ENCODE assay signal across 8 mouse cellular contexts in genomic region chr1:156672720-156673475, GRCm38 (mm10). TPM values are rescaled to one million over a fixed set of nuclear protein-coding genes. Genes with fewer than 3 reads are reported as not detected.
DNase-seq lines count a peak whose midpoint lies in the region; ATAC-seq and TF ChIP-seq lines count a peak whose summit lies in the region.

No protein-coding gene starts in this region.

- no peak overlapping the region for H3K27ac ChIP-seq in embryonic facial prominence, embryonic 14.5 days (replicated peaks; ENCODE audit: low read depth, low read length)
- H3K27ac ChIP-seq in intestine, postnatal 0 days (ENCODE audit: low read depth, low read length), result peak overlapping the region; percentile 66; the same call in 1 of the 2 replicates
- H3K27ac ChIP-seq in midbrain, embryonic 15.5 days, result no peak overlapping the region

- TF ChIP-seq POLR2A in lung, adult 2 months (IDR thresholded peaks at IDR 0.05; ENCODE audit: borderline replicate concordance, extremely low read depth, low read depth, low read length), result no peak

- H3K36me3 ChIP-seq in embryonic facial prominence, embryonic 14.5 days (ENCODE audit: control insufficient read depth, insufficient read depth, low read length), result no peaks in the 10 kb centered on the region
- H3K36me3 ChIP-seq in intestine, postnatal 0 days (ENCODE audit: control insufficient read depth, insufficient read depth), result no peaks in the 10 kb centered on the region; the same call in 1 of the 2 replicates
- no peaks in the 10 kb centered on the region for H3K36me3 ChIP-seq in midbrain, embryonic 15.5 days (replicated peaks)

- H3K27me3 ChIP-seq in embryonic facial prominence, embryonic 14.5 days (replicated peaks; ENCODE audit: control insufficient read depth, insufficient read depth, low read length), result 0 out of 2 replicates have a peak, but pooled peaks cover 4% of the 10 kb centered on the region
- no peaks in the 10 kb centered on the region for H3K27me3 ChIP-seq in intestine, postnatal 0 days (replicated peaks; ENCODE audit: control insufficient read depth, insufficient read depth, low read length)
- H3K27me3 ChIP-seq in midbrain, embryonic 15.5 days (replicated peaks), result no peaks in the 10 kb centered on the region

- peaks cover 22% of the 10 kb centered on the region for H3K4me1 ChIP-seq in lung, adult 2 months (ENCODE audit: control insufficient read depth, insufficient read depth, low read length)
- peaks cover 8% of the 10 kb centered on the region; the same call in 1 of the 2 replicates for H3K4me1 ChIP-seq in embryonic facial prominence, embryonic 14.5 days (ENCODE audit: control insufficient read depth, insufficient read depth, low read length)
- 0 out of 2 replicates have a peak, but pooled peaks cover 3% of the 10 kb centered on the region for H3K4me1 ChIP-seq in intestine, postnatal 0 days (replicated peaks; ENCODE audit: control insufficient read depth, insufficient read depth, low read length)
- H3K4me1 ChIP-seq in midbrain, embryonic 15.5 days, result peaks cover 16% of the 10 kb centered on the region

- TF ChIP-seq CTCF in lung, adult 2 months (IDR thresholded peaks at IDR 0.05; ENCODE audit: insufficient read depth, low read length), result no peak
- no peak for TF ChIP-seq CTCF in intestine, postnatal 0 days (IDR thresholded peaks at IDR 0.05; ENCODE audit: low read depth)

- no peak for ATAC-seq in embryonic facial prominence, embryonic 14.5 days (ENCODE audit: low read depth)
- ATAC-seq in intestine, postnatal 0 days, result no peak
- no peak for ATAC-seq in midbrain, embryonic 15.5 days (replicated peaks)

- WGBS in lung, adult 2 months, result 13% methylated on average over 14 of the region's 14 CpGs
- 19% methylated on average over 14 of the region's 14 CpGs for WGBS in embryonic facial prominence, embryonic 14.5 days
- WGBS in intestine, postnatal 0 days, result 40% methylated on average over 14 of the region's 14 CpGs
- 4% methylated on average over 14 of the region's 14 CpGs for WGBS in midbrain, embryonic 15.5 days

- peak overlapping the region; percentile 80 for H3K4me3 ChIP-seq in lung, adult 2 months (replicated peaks; ENCODE audit: extremely low read depth, low read depth, low read length)
- H3K4me3 ChIP-seq in embryonic facial prominence, embryonic 14.5 days (ENCODE audit: low read depth, low read length), result peak overlapping the region; percentile 64
- peak overlapping the region; percentile 65 for H3K4me3 ChIP-seq in intestine, postnatal 0 days (ENCODE audit: low read depth, low read length)
- peak overlapping the region; percentile 46 for H3K4me3 ChIP-seq in midbrain, embryonic 15.5 days

- peak overlapping the region; percentile 99 for H3K4me2 ChIP-seq in embryonic facial prominence, embryonic 14.5 days (ENCODE audit: low read depth, low read length)
- peak overlapping the region; percentile 100 for H3K4me2 ChIP-seq in intestine, postnatal 0 days (replicated peaks; ENCODE audit: low read depth)
- H3K4me2 ChIP-seq in midbrain, embryonic 15.5 days, result peak overlapping the region; percentile 93

- peak overlapping the region; percentile 74 for H3K9ac ChIP-seq in embryonic facial prominence, embryonic 14.5 days (ENCODE audit: low read depth, low read length)
- H3K9ac ChIP-seq in intestine, postnatal 0 days (ENCODE audit: low read depth, low read length), result peak overlapping the region; percentile 62; the same call in 1 of the 2 replicates
- no peak overlapping the region for H3K9ac ChIP-seq in midbrain, embryonic 15.5 days

- DNase-seq in lung, adult 2 months, result peak; percentile 27
- no peak for DNase-seq in lung, postnatal 14 days
- DNase-seq in embryonic facial prominence, embryonic 14.5 days (ENCODE audit: low spot score), result no peak
- DNase-seq in adrenal gland, adult 18-20 months (ENCODE audit: low spot score in 2 of 2), result no peak
- no peak for DNase-seq in urinary bladder, postnatal 14 days (ENCODE audit: low spot score)
- DNase-seq in ovary, postnatal 10 days (ENCODE audit: low spot score), result no peak

- H3K9me3 ChIP-seq in embryonic facial prominence, embryonic 14.5 days (ENCODE audit: control insufficient read depth, low read length), result no peaks in the 10 kb centered on the region
- no peaks in the 10 kb centered on the region for H3K9me3 ChIP-seq in intestine, postnatal 0 days (ENCODE audit: control insufficient read depth)
- H3K9me3 ChIP-seq in midbrain, embryonic 15.5 days, result no peaks in the 10 kb centered on the region

RNA-seq across cellular contexts. Expression of gene Tor3a, which starts 1.3 kb away (rescaled TPM):
- polyA plus RNA-seq in lung, adult 2 months (2012; rRNA removed), result 73.2 and 105 TPM in 2 replicates
- 9.5 and 10.0 TPM in 2 replicates for polyA plus RNA-seq in embryonic facial prominence, embryonic 14.5 days (2014; fragmentation: Nextera tagmentation; extraction: Ambion mirVana)
- polyA plus RNA-seq in intestine, postnatal 0 days (2015; fragmentation: Nextera tagmentation; extraction: Ambion mirVana), result 5.8 and 7.1 TPM in 2 replicates
- 2.5 and 4.3 TPM in 2 replicates for polyA plus RNA-seq in midbrain, embryonic 15.5 days (2015; fragmentation: Nextera tagmentation; extraction: Ambion mirVana)
- 10 to 100 TPM; 11.5 to 17.4 TPM for total RNA-seq in adrenal gland, adult 18-20 months (2021)

RNA-seq across cellular contexts. Expression of gene Fam20b, which starts 46.0 kb away (rescaled TPM):
- 16.3 and 25.9 TPM in 2 replicates for polyA plus RNA-seq in lung, adult 2 months (2012; rRNA removed)
- polyA plus RNA-seq in embryonic facial prominence, embryonic 14.5 days (2014; fragmentation: Nextera tagmentation; extraction: Ambion mirVana), result 30.0 and 31.1 TPM in 2 replicates
- polyA plus RNA-seq in intestine, postnatal 0 days (2015; fragmentation: Nextera tagmentation; extraction: Ambion mirVana), result 35.4 and 36.9 TPM in 2 replicates
- 34.2 and 34.7 TPM in 2 replicates for polyA plus RNA-seq in midbrain, embryonic 15.5 days (2015; fragmentation: Nextera tagmentation; extraction: Ambion mirVana)
- 10 to 100 TPM; 49.1 to 57.9 TPM for total RNA-seq in adrenal gland, adult 18-20 months (2021)
